Mouse (Mus musculus): ENCODE data around the gene Map1b. TPM values are rescaled to one million over a fixed set of nuclear protein-coding genes. Genes with fewer than 3 reads are reported as not detected.

Map1b gene
- polyA plus RNA-seq, 1 experiment from 2014 or later, result 1,966 TPM

DNA sequence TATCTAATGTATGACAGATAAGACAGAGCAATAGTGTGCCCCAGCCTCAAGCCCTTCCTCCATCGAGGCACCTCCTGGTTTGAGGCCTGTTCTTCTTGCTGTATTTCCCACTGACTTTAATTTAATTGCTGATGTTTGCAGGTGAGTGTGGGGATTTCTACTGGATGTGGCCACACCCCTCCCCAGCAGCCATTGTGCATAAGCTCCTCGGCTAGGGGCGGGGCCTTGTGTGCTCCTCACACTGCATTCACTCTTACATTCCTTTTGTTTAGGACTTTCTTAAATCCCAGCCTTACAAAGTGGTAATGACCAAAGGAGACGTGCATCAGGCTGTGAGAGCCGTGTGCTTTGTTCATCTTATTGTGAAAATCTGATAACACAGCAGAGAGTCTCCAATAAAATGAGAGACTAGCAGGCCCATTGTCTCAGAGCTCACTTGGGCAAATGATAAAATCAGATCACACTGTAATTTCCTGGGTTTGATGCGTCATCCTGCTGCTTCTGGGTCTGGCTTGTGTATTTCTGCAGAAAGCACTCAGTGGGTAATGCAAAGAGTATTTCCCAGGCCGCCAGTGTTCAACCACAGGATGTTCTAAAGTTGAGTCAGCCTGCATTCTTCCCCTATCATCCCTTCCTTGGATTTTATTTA, 131.7 kb downstream of the Map1b start:
- Histone ChIP-seq H3K27ac (ENCODE audit: low read length) (no peak overlapping the region), H3K4me2 (ENCODE audit: low read length) (no peak overlapping the region), H3K9ac (ENCODE audit: low read depth, low read length) (no peak overlapping the region), H3K36me3 (ENCODE audit: control insufficient read depth, insufficient read depth, low read length) (no peaks in the 10 kb centered on the region), H3K27me3 (ENCODE audit: control insufficient read depth, insufficient read depth, low read depth, low read length) (no peaks in the 10 kb centered on the region), H3K4me3 (ENCODE audit: low read depth, low read length) (no peak overlapping the region), H3K9me3 (replicated peaks; ENCODE audit: control insufficient read depth, low read length, poor library complexity, severe bottlenecking) (no peaks in the 10 kb centered on the region), H3K4me1 (ENCODE audit: control insufficient read depth, insufficient read depth, low read length) (peaks cover 2% of the 10 kb centered on the region; the same call in 1 of the 2 replicates)
- WGBS, result 39% methylated on average over 7 of the region's 7 CpGs
- ATAC-seq, result no peak

DNA sequence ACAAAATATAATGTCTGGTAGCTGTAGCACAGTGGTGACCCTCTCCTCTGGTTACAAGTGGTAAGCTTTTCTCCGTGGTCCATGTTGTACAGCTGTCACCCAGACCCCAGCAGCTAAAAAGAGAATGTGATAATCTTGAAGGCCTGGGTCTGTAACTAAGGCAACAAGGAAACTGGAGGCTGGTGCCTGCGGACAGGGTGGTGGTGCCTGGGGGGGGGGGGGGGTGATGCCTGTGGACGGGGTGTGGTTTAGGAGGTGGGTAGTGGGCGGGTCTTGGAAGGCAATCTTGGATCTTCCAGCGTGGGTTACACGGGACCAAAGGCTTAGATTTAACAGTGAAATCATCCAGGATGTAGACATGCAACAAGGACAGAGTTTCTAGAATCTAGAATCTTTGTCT, 134.0 kb downstream of the Map1b start:
- Histone ChIP-seq H3K9me3 (replicated peaks; ENCODE audit: control insufficient read depth, low read length, poor library complexity, severe bottlenecking) (no peaks in the 10 kb centered on the region), H3K36me3 (ENCODE audit: control insufficient read depth, insufficient read depth, low read length) (no peaks in the 10 kb centered on the region), H3K9ac (ENCODE audit: low read depth, low read length) (no peak overlapping the region), H3K4me2 (ENCODE audit: low read length) (no peak overlapping the region), H3K4me3 (ENCODE audit: low read depth, low read length) (no peak overlapping the region), H3K27me3 (ENCODE audit: control insufficient read depth, insufficient read depth, low read depth, low read length) (no peaks in the 10 kb centered on the region), H3K27ac (ENCODE audit: low read length) (no peak overlapping the region), H3K4me1 (ENCODE audit: control insufficient read depth, insufficient read depth, low read length) (peaks cover 2% of the 10 kb centered on the region; the same call in 1 of the 2 replicates)
- 36% methylated on average over 6 of the region's 6 CpGs for WGBS
- ATAC-seq, result no peak

DNA sequence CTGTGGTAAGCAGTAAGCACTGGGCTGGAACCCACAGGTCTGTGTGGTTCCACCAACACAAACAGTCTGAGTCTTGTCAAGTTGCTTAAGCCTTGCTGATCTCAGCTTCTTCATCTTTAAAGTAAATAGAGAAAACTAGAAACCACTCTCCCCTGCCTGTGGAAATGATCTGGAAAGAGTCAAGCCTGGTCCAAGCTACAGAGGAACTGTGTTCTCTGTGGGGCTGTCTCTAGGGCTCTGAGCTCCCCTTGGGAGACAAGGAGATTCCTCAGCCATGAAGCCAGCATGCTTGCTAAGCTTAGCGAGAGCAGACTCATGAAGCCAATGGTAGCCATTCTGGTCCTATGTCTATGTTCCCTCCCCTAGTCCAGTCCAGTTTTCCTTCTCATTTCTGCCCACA, 138.1 kb downstream of the Map1b start:
- no peaks in the 10 kb centered on the region for H3K36me3 ChIP-seq (ENCODE audit: control insufficient read depth, insufficient read depth, low read length)
- H3K9me3 ChIP-seq (replicated peaks; ENCODE audit: control insufficient read depth, low read length, poor library complexity, severe bottlenecking), result no peaks in the 10 kb centered on the region
- H3K4me2 ChIP-seq (ENCODE audit: low read length), result no peak overlapping the region
- 87% methylated on average over 1 of the region's 1 CpGs for WGBS
- no peaks in the 10 kb centered on the region for H3K27me3 ChIP-seq (ENCODE audit: control insufficient read depth, insufficient read depth, low read depth, low read length)
- H3K4me1 ChIP-seq (ENCODE audit: control insufficient read depth, insufficient read depth, low read length), result no peaks in the 10 kb centered on the region
- ATAC-seq, result no peak
- no peak overlapping the region for H3K27ac ChIP-seq (ENCODE audit: low read length)
- H3K9ac ChIP-seq (ENCODE audit: low read depth, low read length), result no peak overlapping the region
- H3K4me3 ChIP-seq (ENCODE audit: low read depth, low read length), result no peak overlapping the region

DNA sequence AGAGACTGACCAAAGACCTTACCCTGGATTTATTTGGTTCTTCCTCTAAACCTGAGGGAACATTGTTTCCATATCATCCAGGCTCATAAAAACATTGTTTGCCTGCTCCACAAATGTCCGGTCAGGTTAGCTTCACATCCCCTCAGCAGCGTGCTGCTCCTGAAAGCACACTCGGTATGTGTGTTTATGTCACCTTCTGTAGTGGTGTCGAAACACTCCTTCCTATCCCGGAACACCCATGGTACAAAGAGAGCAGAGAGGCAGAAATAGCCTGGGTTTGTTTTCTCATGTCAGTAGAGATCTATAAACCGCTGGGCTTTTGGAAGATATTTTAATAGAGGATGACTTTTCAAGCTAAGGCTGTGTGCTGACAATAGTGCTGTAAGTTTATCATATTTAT, 139.3 kb downstream of the Map1b start:
- H3K9me3 ChIP-seq (replicated peaks; ENCODE audit: control insufficient read depth, low read length, poor library complexity, severe bottlenecking), result no peaks in the 10 kb centered on the region
- H3K4me1 ChIP-seq (ENCODE audit: control insufficient read depth, insufficient read depth, low read length), result no peaks in the 10 kb centered on the region
- no peak overlapping the region for H3K9ac ChIP-seq (ENCODE audit: low read depth, low read length)
- 91% methylated on average over 6 of the region's 6 CpGs for WGBS
- no peak overlapping the region for H3K4me2 ChIP-seq (ENCODE audit: low read length)
- no peak overlapping the region for H3K4me3 ChIP-seq (ENCODE audit: low read depth, low read length)
- no peak overlapping the region for H3K27ac ChIP-seq (ENCODE audit: low read length)
- H3K36me3 ChIP-seq (ENCODE audit: control insufficient read depth, insufficient read depth, low read length), result no peaks in the 10 kb centered on the region
- no peaks in the 10 kb centered on the region for H3K27me3 ChIP-seq (ENCODE audit: control insufficient read depth, insufficient read depth, low read depth, low read length)
- ATAC-seq, result no peak

DNA sequence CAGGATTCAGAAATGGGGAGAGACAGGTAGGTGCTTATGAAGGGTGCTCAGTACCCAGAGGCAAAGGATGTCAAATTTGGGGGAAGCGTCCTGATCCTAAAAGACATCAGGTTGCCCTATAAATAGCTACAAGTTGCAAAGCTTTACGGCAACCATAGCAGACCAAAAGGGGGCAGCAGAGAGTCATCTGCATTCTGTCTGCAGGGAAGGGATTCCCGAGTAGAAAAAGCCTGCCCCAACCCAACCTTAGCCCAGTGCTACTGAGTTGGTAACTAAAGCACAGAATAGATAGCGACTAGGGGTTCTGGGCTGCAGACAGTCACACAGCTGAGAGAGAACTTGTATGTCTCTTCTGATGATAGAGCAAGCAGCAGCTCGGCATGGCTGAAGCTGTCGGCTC, 140.8 kb downstream of the Map1b start:
- H3K4me3 ChIP-seq (ENCODE audit: low read depth, low read length), result no peak overlapping the region
- no peak overlapping the region for H3K27ac ChIP-seq (ENCODE audit: low read length)
- no peaks in the 10 kb centered on the region for H3K36me3 ChIP-seq (ENCODE audit: control insufficient read depth, insufficient read depth, low read length)
- WGBS, result 33% methylated on average over 6 of the region's 6 CpGs
- H3K9ac ChIP-seq (ENCODE audit: low read depth, low read length), result no peak overlapping the region
- H3K9me3 ChIP-seq (replicated peaks; ENCODE audit: control insufficient read depth, low read length, poor library complexity, severe bottlenecking), result no peaks in the 10 kb centered on the region
- H3K27me3 ChIP-seq (ENCODE audit: control insufficient read depth, insufficient read depth, low read depth, low read length), result no peaks in the 10 kb centered on the region
- peak; percentile 84 for ATAC-seq
- H3K4me2 ChIP-seq (ENCODE audit: low read length), result no peak overlapping the region
- H3K4me1 ChIP-seq (ENCODE audit: control insufficient read depth, insufficient read depth, low read length), result no peaks in the 10 kb centered on the region

DNA sequence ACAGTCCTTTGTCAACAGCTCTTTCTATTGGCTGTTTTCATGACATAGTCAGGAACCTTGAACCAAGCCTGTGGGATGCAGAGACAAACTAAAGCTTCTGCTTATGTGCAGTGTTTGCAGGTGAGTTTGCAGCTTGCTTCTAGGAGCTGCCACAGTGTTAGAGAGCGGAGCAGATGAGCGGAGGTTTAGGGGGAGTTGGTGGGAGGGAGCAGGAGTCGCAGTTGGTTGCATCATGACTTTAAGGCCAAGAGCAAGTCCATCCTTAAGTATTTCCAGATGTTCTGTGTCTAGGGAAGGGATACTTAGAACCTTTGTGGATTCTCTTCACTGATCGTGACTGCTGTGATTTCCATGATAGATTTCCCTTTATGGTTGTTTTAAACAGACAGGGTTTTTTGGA, 142.1 kb downstream of the Map1b start:
- H3K9ac ChIP-seq (ENCODE audit: low read depth, low read length), result no peak overlapping the region
- H3K36me3 ChIP-seq (ENCODE audit: control insufficient read depth, insufficient read depth, low read length), result no peaks in the 10 kb centered on the region
- no peak overlapping the region for H3K27ac ChIP-seq (ENCODE audit: low read length)
- 91% methylated on average over 4 of the region's 4 CpGs for WGBS
- H3K4me2 ChIP-seq (ENCODE audit: low read length), result no peak overlapping the region
- H3K27me3 ChIP-seq (ENCODE audit: control insufficient read depth, insufficient read depth, low read depth, low read length), result no peaks in the 10 kb centered on the region
- H3K4me3 ChIP-seq (ENCODE audit: low read depth, low read length), result no peak overlapping the region
- ATAC-seq, result no peak
- H3K4me1 ChIP-seq (ENCODE audit: control insufficient read depth, insufficient read depth, low read length), result no peaks in the 10 kb centered on the region
- no peaks in the 10 kb centered on the region for H3K9me3 ChIP-seq (replicated peaks; ENCODE audit: control insufficient read depth, low read length, poor library complexity, severe bottlenecking)

DNA sequence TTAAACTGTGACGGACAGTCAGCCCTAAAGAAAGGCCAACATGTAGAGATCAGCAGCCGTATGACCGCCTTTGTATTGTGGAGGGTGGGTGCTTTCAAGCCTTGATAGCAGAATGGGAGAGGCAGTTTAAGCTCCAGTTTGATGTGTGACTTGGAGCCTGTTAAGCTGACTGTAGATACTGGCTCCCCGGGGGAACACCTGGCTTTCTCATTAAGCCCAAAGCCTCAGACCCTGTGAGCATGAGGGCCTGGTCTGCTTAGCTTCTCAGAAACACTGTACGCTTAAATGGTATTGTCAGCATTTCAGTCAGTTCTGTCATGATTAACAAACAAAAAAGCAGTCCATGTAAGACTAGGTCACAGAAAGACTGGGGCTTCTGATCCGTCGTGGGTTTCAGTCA, 142.7 kb downstream of the Map1b start:
- Histone ChIP-seq H3K36me3 (ENCODE audit: control insufficient read depth, insufficient read depth, low read length) (no peaks in the 10 kb centered on the region), H3K27ac (ENCODE audit: low read length) (no peak overlapping the region), H3K4me1 (ENCODE audit: control insufficient read depth, insufficient read depth, low read length) (no peaks in the 10 kb centered on the region), H3K27me3 (ENCODE audit: control insufficient read depth, insufficient read depth, low read depth, low read length) (no peaks in the 10 kb centered on the region), H3K9me3 (replicated peaks; ENCODE audit: control insufficient read depth, low read length, poor library complexity, severe bottlenecking) (no peaks in the 10 kb centered on the region), H3K4me2 (ENCODE audit: low read length) (no peak overlapping the region), H3K9ac (ENCODE audit: low read depth, low read length) (no peak overlapping the region), H3K4me3 (ENCODE audit: low read depth, low read length) (no peak overlapping the region)
- ATAC-seq, result no peak
- WGBS, result 71% methylated on average over 7 of the region's 7 CpGs

Other genes starting within 250 kb of the Map1b start
- gene Ptcd2, start 171.8 kb downstream of the Map1b start, polyA plus RNA-seq (2015; fragmentation: Nextera tagmentation; extraction: Ambion mirVana), result 54.9 and 56.0 TPM in 2 replicates
- 39.6 and 44.4 TPM in 2 replicates for gene Mrps27, start 171.8 kb downstream of the Map1b start, polyA plus RNA-seq (2015; fragmentation: Nextera tagmentation; extraction: Ambion mirVana)